Mouse (Mus musculus) cerebellum, adult 11 months (tissue): ENCODE results near the gene Rnf168.
"Not testable (repeated sequence)": the region's sequence is repeated elsewhere in the genome, so short reads cannot be mapped to it uniquely, and the experiment has no call there.

Experiments used
- DNase-seq: peaks from one replicate; pipeline ENCODE4 v3.0.0; 2022

Rnf168 gene

GRCm38 (mm10) chr16:32277308-32278256 lies at the start of gene Rnf168:
Gene Rnf168 (plus strand): TSS chr16:32277459.
- peak; percentile 88 for DNase-seq

- DNase-seq = not testable (repeated sequence)
Observed at GRCm38 (mm10) chr16:32232050-32232449, 45.2 kb upstream of the Rnf168 start.

- DNase-seq = no peak
Observed at GRCm38 (mm10) chr16:32237930-32238680, 39.2 kb upstream of the Rnf168 start.

GRCm38 (mm10) chr16:32239428-32240312 lies 37.6 kb upstream of the Rnf168 start:
- no peak for DNase-seq

- no peak for DNase-seq
Observed at GRCm38 (mm10) chr16:32243901-32244300, 33.4 kb upstream of the Rnf168 start.

DNA sequence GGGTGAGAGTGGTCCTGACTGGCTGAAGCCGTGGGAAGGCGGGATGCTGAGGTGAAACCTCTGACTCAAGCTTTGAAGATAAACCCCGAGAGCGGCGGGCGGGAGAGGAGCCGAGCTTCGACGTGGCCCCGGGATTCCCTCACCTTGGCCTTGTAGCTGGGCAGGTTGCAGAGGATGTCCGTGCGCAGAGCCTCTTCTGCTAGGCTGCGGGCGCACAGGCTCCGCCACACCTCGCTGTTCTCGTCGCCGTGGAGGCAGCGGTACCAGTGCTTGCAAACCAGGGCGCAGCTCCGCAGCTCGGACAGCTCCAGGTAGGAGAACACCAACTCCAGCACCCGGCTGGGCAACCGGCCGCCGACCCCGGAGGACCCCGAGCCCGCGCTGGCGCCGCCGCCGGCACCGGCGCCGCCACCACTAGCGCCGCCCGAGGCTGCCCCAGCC lies 30.9 kb upstream of the Rnf168 start:
- peak; percentile 58 for DNase-seq

- DNase-seq = peak; percentile 97
Observed at GRCm38 (mm10) chr16:32246952-32247370, 30.3 kb upstream of the Rnf168 start, which contains the start of the genes Fbxo45 and Wdr53. Gene Fbxo45 (minus strand): TSS chr16:32247158. Gene Wdr53 (plus strand): TSS chr16:32247227.

DNA sequence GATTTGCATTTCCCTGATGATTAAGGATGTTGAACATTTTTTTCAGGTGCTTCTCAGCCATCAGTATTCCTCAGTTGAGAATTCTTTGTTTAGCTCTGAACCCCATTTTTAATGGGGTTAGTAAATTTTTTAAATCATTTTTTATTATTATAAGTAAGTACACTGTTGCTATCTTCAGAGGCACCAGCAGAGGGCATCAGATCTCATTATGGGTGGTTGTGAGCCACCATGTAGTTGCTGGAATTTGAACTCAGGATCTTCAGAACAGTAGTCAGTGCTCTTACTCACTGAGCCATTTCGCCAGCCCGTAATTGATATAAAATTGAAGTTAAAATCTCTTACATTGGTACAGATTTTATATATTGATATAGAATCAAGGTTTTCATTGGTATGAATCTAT lies 13.0 kb upstream of the Rnf168 start:
- not testable (repeated sequence) for DNase-seq

DNA sequence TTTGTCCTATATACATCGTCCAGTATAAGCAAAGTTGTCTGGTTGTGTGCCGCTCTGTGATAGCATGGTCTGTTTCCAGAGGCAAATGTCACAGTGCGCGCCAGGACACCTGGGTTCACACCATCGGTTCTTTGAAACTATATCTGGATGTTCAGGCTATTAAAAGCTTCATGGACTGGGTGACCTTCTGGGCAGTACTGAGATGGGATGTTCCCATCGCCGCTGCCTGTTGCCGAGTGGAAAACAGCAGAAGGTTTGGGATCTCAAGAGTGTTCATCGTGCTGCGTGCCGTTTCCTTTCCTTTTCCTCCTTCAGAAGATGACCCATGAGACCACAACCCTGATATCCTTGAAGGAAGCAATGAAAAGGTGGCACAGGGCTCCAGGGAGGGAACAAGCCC lies 6.0 kb upstream of the Rnf168 start, which contains the start of gene Smco1:
Gene Smco1 (plus strand): TSS at position 178 of the 400 bp plus-strand sequence.
- DNase-seq = no peak

GRCm38 (mm10) chr16:32273338-32273737 lies 3.9 kb upstream of the Rnf168 start:
- DNase-seq = no peak

DNA sequence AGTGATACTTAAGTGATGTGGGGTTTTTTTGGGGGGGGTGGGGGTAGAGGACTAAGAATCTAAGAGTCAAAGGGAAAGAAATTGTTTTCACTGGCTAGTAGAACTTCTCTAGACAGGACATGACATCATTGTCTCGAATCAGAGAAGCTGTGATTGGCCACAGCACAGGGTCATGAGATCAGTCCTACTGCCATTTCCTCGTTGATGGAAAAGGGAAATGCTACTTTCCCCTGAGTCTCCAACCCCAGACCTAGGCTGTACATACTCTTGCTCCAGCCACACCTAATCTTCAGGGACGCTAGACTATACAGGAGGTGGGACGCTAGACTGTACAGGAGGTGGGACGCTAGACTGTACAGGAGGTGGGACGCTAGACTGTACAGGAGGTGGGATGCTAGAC lies 2.2 kb upstream of the Rnf168 start:
- DNase-seq = no peak

GRCm38 (mm10) chr16:32275830-32276229 lies 1.4 kb upstream of the Rnf168 start:
- DNase-seq = no peak

- no peak for DNase-seq
Observed at GRCm38 (mm10) chr16:32278396-32278795, 1.1 kb downstream of the Rnf168 start.

- no peak for DNase-seq
Observed at GRCm38 (mm10) chr16:32280211-32280610, 3.0 kb downstream of the Rnf168 start.

DNA sequence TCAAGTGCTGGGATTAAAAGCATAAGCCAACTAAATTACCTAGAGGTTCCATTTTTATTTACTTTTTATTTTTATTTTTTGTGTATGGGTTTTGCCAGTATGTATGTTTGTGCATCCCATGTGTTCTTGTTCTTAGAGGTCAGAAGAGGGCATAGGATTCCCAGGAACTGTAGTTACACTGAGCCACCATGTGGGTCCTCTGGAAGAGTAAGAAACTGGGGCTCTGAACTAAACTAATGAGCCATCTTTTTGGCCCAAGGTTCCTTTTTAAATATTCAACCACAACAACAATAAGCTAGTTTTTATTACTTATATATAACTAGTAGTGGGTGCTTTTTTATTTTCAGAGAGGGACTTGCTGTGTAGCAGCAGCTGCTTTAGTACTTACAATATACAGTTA lies 5.3 kb downstream of the Rnf168 start:
- DNase-seq = no peak

DNA sequence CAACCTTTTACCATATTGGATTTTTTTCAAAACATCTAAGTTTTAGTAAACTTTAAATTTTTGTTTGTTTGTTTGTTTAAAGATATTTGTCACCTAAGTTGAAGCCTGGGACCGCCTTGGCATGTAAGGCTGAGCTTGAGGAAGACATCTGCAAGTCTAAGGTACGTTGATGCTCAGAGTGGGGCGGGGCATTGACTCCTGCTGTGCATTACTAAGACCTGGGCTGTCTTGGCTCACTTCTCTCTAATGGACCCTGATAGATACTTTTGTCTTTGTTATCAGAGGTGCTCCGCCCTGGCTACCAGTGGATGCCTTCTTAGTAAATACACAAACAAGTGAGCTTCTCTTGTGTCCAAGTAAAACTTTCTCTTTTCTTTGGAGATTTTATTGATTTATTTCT lies 14.6 kb downstream of the Rnf168 start:
- DNase-seq = no peak

DNA sequence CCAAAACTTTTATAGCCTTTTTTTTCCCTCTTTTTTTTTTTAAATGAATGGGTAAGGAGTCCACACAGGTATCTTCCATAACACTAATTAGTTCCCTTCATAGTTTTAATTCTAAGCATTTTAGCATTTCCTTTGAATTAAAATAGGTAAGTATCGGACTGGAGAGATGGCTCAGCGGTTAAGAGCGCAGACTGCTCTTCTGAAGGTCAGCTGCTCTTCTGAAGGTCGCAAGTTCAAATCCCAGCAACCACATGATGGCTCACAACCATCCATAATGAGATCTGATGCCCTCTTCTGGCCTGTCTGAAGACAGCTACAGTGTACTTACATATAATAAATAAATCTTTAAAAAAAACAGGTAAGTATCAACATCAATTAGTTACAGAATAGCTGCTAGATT lies 22.4 kb downstream of the Rnf168 start:
- DNase-seq = not testable (repeated sequence)

DNA sequence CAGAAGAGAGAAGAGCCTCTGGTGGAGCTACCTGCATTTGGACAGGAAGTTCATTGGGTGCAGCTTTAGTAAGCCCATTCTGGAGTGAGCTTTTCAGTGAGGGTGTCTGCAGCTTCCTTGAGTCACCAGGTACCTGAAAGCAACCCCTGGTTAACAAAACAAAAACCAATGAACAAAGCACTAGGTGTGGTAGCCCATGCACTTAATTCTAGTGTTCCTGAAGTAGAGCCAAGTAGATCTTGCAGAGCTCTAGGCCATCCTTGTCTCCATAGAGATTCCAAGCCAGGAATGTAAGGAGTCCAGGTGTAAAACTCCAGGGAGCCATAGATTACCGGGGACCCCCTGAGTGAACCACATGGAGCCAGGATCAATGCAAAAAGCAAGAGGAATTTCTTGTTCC lies 25.8 kb downstream of the Rnf168 start:
- DNase-seq = no peak

DNA sequence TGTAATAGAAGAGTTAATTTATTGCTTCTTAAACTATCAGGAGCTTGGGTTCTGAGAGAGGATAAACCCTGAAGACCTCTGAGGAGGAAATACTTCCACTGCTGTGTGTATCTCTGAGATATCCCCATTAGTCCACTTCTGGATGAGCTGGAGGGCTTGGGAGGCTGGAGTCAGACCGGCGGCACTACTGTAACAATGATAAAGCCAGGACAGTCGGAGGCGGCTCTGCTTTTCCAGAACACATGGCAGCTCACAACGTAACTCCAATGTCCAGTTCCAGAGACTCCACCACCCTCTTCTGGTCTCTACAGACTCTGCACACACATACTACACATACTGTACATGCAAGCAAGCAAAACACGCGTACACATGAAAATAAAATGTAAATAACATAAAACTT lies 26.6 kb downstream of the Rnf168 start:
- no peak for DNase-seq

- no peak for DNase-seq
Observed at GRCm38 (mm10) chr16:32311970-32312369, 34.7 kb downstream of the Rnf168 start.

DNA sequence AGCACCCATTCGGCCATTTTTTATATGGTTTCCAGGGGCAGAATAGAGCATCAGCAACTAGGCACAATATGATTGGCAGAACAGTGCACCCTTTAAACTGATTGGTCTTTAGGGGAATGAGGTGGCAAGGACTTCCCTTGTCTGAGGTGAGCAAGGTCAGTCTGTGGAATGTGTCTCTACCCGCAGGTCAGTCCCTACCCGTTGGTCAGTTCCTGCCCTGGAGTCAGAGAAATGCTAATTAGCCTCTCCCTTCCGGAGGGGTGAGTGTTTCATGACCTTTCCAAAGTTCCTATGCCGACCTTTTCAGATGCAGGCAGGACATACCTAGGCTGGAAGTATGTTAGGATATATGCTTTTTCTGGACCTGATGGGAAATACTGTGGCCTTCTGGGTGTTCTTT lies 35.1 kb downstream of the Rnf168 start:
- no peak for DNase-seq

GRCm38 (mm10) chr16:32312859-32313258 lies 35.6 kb downstream of the Rnf168 start:
- DNase-seq = no peak

DNA sequence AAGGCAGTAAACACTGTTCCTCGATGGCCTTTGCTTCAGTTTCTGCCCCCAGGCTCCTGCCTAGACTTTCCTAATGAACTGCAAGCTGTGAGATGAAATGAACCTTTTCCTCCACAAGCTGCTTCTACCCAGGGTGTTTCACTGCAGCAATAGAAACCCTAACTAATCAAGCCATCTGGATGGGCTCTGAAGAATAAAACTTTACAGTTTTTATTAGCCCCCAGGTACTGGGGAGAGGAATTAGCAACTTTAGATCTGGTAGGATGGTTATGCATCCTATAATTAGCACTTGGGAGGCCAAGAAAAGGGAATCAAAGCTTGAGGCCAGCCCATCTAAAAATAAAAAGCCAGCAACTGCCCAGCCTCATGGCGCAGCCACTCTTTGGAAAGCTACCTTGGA lies 39.3 kb downstream of the Rnf168 start:
- DNase-seq = no peak
